Mouse (Mus musculus) heart, adult 11 months (tissue): Measurements from ENCODE around the gene Spats2.
"Not testable (repeated sequence)": the region's sequence is repeated elsewhere in the genome, so short reads cannot be mapped to it uniquely, and the experiment has no call there.

Source experiments
- DNase-seq: peaks from one replicate; pipeline ENCODE4 v3.0.0; 2022

Spats2 gene

GRCm38 (mm10) chr15:99151324-99151723 lies 25.6 kb downstream of the Spats2 start:
- no peak for DNase-seq

DNA sequence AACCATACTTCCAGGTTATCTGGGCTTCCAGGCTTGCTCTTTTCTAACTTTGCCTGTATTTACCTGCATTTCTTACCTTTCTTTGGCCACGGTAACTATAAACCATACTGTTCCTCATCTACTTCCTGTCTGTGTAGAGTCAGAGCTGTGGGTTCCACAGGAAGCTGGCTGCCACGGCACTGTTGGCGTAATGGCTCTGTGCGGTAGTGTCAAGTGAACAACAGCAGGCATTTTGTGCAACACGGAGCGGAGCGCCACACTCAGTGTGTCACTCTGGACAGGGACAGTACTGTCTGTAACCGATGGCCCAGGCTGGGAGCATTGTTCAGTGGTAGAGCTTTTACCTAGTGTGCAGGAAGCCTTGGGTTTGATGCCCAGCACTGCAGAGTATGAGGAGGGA lies 27.8 kb downstream of the Spats2 start:
- no peak for DNase-seq

DNA sequence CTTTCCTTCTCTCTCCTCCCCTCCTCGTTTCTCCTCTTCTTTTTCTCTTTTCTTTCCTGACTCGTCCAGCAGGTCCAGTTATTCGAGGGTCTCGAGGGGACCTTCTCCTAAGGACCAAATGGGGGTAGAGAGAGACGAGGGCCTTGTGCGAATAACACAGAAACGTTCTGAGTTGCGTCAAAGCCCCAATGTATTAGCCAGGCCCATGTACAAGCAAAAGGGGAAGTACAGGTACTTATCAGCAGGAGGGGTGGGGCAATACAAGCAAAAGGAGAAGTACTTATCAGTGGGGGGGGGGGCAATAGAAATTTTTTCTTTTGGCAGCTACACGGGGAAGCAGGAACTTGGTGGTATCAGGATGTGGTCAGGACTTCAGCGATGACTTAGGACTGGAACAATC lies 28.8 kb downstream of the Spats2 start:
- not testable (repeated sequence) for DNase-seq

DNA sequence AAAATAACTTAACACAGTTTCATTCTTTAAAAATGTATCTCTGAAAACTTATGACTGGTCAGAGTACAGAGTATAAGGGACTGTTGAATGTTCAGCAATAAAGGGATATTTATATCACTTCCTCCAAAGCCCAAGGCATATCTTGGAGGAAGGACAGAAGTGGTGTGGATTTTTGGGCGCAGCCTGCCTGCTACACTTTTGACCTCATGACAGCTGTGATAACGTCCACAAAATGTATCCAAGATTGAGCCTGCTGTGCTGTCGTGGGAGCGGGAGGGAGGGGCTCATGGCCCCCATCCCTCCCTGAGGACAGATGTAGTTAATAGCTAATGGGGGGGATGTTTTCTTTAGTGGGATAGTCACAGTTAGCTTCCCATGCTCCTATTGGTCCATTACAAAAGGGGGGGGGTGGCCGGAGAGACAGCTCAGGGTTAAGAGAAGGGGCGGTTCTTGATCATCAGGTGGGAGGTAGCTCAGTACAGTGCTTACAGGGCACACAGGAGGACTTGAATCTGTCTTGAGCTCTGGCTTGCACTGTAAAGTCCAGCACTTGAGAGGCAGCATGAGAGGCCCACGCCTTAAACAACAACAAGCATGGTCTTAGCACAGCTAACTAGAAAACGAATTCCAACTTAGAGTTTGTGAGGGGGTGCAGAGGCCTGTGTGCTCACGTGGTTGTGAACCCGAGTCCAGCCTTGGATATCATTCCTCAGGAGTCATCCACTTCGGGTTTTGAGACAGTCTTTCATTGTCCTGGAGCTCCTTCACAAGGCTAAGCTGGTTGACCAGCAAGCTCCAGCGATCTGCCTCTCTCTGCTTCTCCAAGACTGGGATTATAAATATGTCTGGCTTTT lies 38.0 kb downstream of the Spats2 start:
- DNase-seq, result peak; percentile 66

GRCm38 (mm10) chr15:99172131-99172530 lies 46.4 kb downstream of the Spats2 start:
- peak; percentile 80 for DNase-seq

- peak; percentile 74 for DNase-seq
Measured at GRCm38 (mm10) chr15:99179639-99180038, 53.9 kb downstream of the Spats2 start.

DNA sequence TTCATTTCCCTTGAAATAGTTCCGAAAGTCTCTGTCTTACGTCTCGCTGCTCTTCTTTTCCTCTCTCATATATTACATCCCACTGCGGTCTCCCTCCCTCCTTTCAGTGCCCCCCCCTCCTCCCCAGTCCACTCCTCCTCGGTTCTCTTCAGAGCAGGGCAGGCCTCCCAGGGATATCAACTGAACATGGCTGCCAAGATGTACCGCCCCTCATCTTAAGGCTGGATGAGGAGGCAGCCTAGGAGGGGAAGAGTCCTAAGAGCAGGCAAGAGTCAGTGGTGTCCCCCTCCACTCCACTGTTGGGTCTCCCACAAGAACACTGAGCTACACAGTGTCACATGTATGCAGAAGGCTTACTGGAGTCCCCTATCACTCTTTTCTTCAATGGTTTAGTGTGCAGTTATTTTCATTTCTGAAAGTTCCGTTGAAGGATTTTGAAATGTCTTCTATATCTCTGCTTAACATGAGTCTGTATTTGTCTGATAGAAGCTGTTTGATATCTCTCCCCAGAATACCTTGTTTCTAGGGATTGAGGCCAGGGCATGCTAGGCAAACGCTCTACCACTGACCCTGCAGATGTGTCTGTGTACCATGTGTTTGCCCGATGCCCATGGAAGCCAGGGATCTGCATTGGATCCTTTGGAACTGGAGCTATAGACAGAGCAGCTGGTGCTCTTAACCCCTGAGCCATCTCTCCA lies 58.6 kb downstream of the Spats2 start:
- DNase-seq, result no peak

GRCm38 (mm10) chr15:99194358-99194757 lies 68.6 kb downstream of the Spats2 start:
- no peak for DNase-seq

GRCm38 (mm10) chr15:99195043-99195442 lies 69.3 kb downstream of the Spats2 start:
- no peak for DNase-seq

GRCm38 (mm10) chr15:99198761-99199160 lies 73.0 kb downstream of the Spats2 start:
- no peak for DNase-seq

- DNase-seq, result no peak
Measured at GRCm38 (mm10) chr15:99205959-99206358, 80.2 kb downstream of the Spats2 start.

GRCm38 (mm10) chr15:99213183-99213582 lies 87.5 kb downstream of the Spats2 start:
- DNase-seq, result no peak

DNA sequence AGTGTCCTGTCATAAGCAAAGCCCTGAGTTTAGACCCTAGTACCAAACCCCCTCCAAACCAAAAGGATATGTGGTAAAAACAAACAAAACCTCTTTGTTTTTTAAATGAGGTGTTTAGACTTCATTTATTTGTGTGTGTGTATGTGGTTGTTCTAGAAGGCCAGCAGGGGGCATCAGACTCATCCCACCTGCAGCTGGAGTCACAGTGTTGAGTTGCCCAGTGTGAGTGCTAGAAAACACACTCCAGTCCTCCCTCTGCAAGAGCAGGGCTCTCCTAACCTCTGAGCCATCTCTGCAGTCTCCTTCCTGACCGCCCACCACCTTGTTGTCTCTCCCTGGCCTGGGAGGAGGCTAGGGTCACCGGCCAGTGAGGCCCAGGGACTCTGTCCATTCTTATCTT lies 89.2 kb downstream of the Spats2 start:
- DNase-seq, result no peak

DNA sequence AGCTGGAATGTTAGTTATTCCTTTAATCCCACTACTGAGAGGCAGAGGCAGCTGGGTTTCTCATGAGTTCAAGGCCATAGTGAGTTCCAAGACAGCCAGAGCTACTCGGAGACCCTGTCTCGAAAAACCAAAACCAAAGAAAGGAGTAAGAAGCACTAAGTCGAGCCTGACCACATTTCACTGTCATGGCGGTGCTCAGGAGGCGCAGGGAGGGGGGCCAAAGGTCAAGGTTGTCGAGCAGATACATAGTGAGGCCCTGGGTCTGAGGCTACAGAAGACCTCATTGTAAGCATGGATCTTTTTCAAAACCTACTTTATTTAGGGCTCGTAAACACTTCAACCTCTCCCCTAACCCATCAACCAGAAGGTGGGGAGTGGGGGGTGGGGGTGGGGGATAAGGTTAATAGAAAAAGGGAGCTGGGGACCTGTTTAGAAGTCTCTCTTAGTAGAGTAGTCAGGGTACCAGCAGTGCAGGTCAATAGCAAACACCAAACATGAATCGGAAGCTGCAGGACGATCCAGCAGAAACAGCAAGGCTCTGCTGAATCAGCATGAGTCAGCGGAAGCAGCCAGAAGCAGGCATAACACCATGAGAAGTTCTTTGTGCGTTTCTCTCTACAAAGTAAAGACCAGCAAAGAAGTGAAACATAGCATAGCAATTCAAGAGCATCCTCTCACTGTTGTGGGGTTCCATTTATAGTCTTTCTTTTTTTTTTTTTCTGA lies 90.2 kb downstream of the Spats2 start:
- no peak for DNase-seq

DNA sequence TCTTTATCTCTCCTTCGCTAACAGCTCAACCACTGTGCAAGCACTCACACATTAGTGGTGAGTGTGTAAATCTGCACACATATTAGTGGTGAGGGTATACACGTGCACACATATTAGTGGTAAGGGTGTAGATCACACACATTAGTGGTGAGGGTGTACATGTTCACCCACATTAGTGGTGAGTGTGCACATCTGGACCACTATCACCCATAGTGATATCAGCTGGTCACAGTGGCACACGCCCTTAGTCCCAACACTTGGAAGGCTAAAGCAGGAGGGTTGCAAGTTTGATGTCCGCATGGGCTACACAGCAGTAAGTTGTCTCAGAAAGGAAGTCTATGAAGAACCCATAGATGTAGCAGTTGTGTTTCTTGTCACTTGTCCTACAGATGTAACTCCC lies 91.9 kb downstream of the Spats2 start:
- no peak for DNase-seq

GRCm38 (mm10) chr15:99221315-99221952 lies 95.7 kb downstream of the Spats2 start:
- DNase-seq, result no peak

DNA sequence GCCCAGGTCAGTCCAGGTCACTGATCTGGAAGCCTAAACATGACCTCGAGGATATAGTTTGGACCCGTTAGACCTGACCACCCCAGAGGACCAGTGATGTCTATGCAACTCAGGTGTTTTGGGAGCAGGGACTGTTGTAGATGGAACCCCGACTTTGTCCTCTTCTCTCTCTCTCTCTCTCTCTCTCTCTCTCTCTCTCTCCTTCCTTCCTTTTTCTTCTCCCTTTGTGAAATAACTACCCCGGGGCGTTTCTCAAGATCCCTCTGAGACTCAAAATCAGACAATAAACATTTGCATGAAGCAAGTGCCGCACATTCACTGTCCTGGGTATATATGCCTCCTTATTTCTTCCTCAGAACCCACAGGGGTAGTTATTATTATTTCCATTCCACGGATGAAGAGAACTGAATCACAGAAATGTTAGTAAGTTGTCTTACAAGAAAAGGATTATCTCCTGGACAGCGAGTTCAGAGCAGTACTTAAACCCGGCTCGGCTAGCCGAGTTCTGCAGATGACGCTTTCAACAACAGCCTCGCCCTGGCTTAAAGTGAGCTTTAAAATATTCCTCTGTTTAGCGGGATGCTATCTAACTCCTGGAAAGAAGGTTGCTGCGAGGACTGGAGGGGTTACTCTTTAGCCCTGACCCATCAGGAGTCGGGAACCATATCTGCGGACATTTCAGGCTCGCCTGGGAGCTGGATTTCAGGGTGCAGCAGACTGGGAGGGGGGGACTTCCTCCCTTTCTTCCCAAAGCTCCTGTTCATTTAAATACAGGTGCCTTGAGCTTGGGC lies 97.3 kb downstream of the Spats2 start:
- no peak for DNase-seq

GRCm38 (mm10) chr15:99223585-99224207 lies 98.0 kb downstream of the Spats2 start:
- DNase-seq, result peak; percentile 90

- DNase-seq, result peak; percentile 95
Measured at GRCm38 (mm10) chr15:99224208-99224911, 98.6 kb downstream of the Spats2 start, which contains the start of gene Kcnh3. TSS of gene Kcnh3 (plus strand) at chr15:99224861.

- DNase-seq, result peak; percentile 91
Measured at GRCm38 (mm10) chr15:99225081-99225810, 99.5 kb downstream of the Spats2 start.
